Mouse (Mus musculus) heart, embryonic 16.5 days (tissue): ENCODE results near the gene Tmcc2. TPM values are rescaled to one million over a fixed set of nuclear protein-coding genes. Genes with fewer than 3 reads are reported as not detected.
A peak's percentile ranks its signal among the peaks of the same experiment; 100 is the strongest.

ENCODE experiments used
- ATAC-seq: fragments of 200-750 bp; cut with Nextera tagmentation; replicated peaks from 2 replicates; pipeline ENCODE4 v1.8.0; 2017; ENCODE audit warnings: moderate number of reproducible peaks; ENCODE audit not compliant: insufficient read depth, low FRiP score; ENCODE audit errors: extremely low read depth
- H3K27ac ChIP-seq: fragments of 300-500 bp; sonication (generic); 2 replicates; pipeline ENCODE4 v1.5.1; 2014; ENCODE audit warnings: mild to moderate bottlenecking, low read length, control low read depth, moderate library complexity
- H3K27me3 ChIP-seq: fragments of 300-500 bp; sonication (generic); 2 replicates; pipeline ENCODE4 v1.6.1; 2014; ENCODE audit warnings: low read length, mixed read lengths; ENCODE audit not compliant: control insufficient read depth, insufficient read depth
- H3K36me3 ChIP-seq: fragments of 300-500 bp; sonication (generic); 2 replicates; pipeline ENCODE4 v1.6.1; 2014; ENCODE audit not compliant: control insufficient read depth, insufficient read depth
- H3K4me1 ChIP-seq: fragments of 300-500 bp; sonication (generic); 2 replicates; pipeline ENCODE4 v1.6.1; 2014; ENCODE audit warnings: low read length, mixed read lengths; ENCODE audit not compliant: control insufficient read depth, insufficient read depth
- H3K4me2 ChIP-seq: fragments of 300-500 bp; sonication (generic); 2 replicates; pipeline ENCODE4 v1.6.1; 2014; ENCODE audit warnings: low read depth, mild to moderate bottlenecking, control low read depth, low read length
- H3K4me3 ChIP-seq: fragments of 300-500 bp; sonication (generic); 2 replicates; pipeline ENCODE4 v1.5.1; 2014; ENCODE audit warnings: mild to moderate bottlenecking, control low read depth, low read length
- H3K9ac ChIP-seq: fragments of 300-500 bp; sonication (generic); 2 replicates; pipeline ENCODE4 v1.6.1; 2014; ENCODE audit warnings: low read length, control low read depth
- H3K9me3 ChIP-seq: fragments of 300-500 bp; sonication (generic); replicated peaks from 2 replicates; pipeline ENCODE4 v1.6.1; 2016; ENCODE audit warnings: low read length; ENCODE audit not compliant: control insufficient read depth
- WGBS: fragments of 180-500 bp; shearing (Covaris S2); extraction: QIAGEN DNeasy Blood & Tissue Kit; methylation state at CpG from one replicate; pipeline ENCODE4 v1.1.7; 2014; 5-methylcytosine and 5-hydroxymethylcytosine counted together
- polyA plus RNA-seq: library from polyadenylated mRNA; unstranded; fragments of >200 nt; fragmentation: Nextera tagmentation; extraction: Ambion mirVana; gene quantifications from 2 replicates; pipeline ENCODE4 v1.2.1, GENCODE M21; 2015

Gene Tmcc2
- polyA plus RNA-seq, 1 experiment from 2014 or later: 10.6 TPM

- Histone ChIP-seq H3K27ac (no peak overlapping the region), H3K4me2 (peak overlapping the region; percentile 1; the same call in 1 of the 2 replicates)
- ATAC-seq: no peak
These were observed 80.3 kb downstream of the Tmcc2 start for GRCm38 (mm10) chr1:132310754-132311153.

GRCm38 (mm10) chr1:132308674-132309073 is 82.4 kb downstream of the Tmcc2 start:
- peaks cover 21% of the 10 kb centered on the region for H3K4me1 ChIP-seq
- no peak overlapping the region for H3K27ac ChIP-seq
- H3K9ac ChIP-seq: no peak overlapping the region
- no peaks in the 10 kb centered on the region for H3K9me3 ChIP-seq
- H3K4me3 ChIP-seq: no peak overlapping the region
- H3K27me3 ChIP-seq: peaks cover 4% of the 10 kb centered on the region
- H3K36me3 ChIP-seq: no peaks in the 10 kb centered on the region
- no peak overlapping the region for H3K4me2 ChIP-seq
- ATAC-seq: no peak
- 70% methylated on average over 7 of the region's 7 CpGs for WGBS

More at GRCm38 (mm10) chr1:132310754-132311153, 80.3 kb downstream of the Tmcc2 start:
- H3K27me3 ChIP-seq: peaks cover 3% of the 10 kb centered on the region
- no peaks in the 10 kb centered on the region for H3K9me3 ChIP-seq
- 47% methylated on average over 7 of the region's 7 CpGs for WGBS
- no peak overlapping the region for H3K9ac ChIP-seq
- H3K4me3 ChIP-seq: no peak overlapping the region
- H3K4me1 ChIP-seq: peaks cover 25% of the 10 kb centered on the region
- H3K36me3 ChIP-seq: no peaks in the 10 kb centered on the region

GRCm38 (mm10) chr1:132307962-132308361 is 83.1 kb downstream of the Tmcc2 start:
- H3K9ac ChIP-seq: no peak overlapping the region
- no peak for ATAC-seq
- no peaks in the 10 kb centered on the region for H3K36me3 ChIP-seq
- H3K27ac ChIP-seq: no peak overlapping the region
- H3K27me3 ChIP-seq: peaks cover 4% of the 10 kb centered on the region
- H3K4me2 ChIP-seq: no peak overlapping the region
- no peaks in the 10 kb centered on the region for H3K9me3 ChIP-seq
- whole genome bisulfite sequencing: 83% methylated on average over 6 of the region's 6 CpGs
- peaks cover 21% of the 10 kb centered on the region for H3K4me1 ChIP-seq
- no peak overlapping the region for H3K4me3 ChIP-seq

DNA sequence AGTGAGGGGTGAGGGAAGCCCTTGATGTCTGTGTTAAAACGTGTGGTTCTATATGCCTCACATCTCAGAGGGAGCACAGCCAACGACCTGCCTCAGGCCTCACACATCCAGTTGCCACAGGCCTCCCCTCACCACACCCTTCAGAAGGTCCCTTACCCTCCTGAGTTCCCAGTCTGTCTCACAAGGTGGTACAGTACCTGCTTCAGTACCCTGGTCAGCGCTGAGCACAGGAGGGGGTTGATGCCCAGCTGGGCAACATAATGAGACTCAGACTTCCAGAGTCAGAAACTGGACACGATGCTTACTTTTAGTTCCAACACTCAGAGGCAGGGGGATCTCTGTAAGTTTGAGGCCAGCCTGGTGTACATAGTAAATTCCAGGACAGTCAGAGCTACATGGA is 84.3 kb downstream of the Tmcc2 start:
- Histone ChIP-seq H3K36me3 (no peaks in the 10 kb centered on the region), H3K4me2 (no peak overlapping the region), H3K9ac (no peak overlapping the region), H3K4me1 (peaks cover 13% of the 10 kb centered on the region), H3K9me3 (no peaks in the 10 kb centered on the region), H3K4me3 (no peak overlapping the region), H3K27me3 (peaks cover 4% of the 10 kb centered on the region), H3K27ac (no peak overlapping the region)
- WGBS: 22% methylated on average over 4 of the region's 4 CpGs
- no peak for ATAC-seq

Other genes starting within 250 kb of the Tmcc2 start
- not detected in 2 replicates for gene Lemd1, start 199.8 kb downstream of the Tmcc2 start, polyA plus RNA-seq
- gene AC124108.1, start 199.8 kb downstream of the Tmcc2 start, polyA plus RNA-seq: 0.04 TPM in 1 of 2 replicates, not detected in the other
- gene Gm10188, start 161.5 kb downstream of the Tmcc2 start, polyA plus RNA-seq: not detected in 2 replicates
- gene Klhdc8a, start 92.7 kb downstream of the Tmcc2 start, polyA plus RNA-seq: 0.49 and 0.62 TPM in 2 replicates
- gene Nuak2, start 75.2 kb downstream of the Tmcc2 start, polyA plus RNA-seq: 3.4 and 4.3 TPM in 2 replicates
- gene Dstyk, start 26.3 kb upstream of the Tmcc2 start, polyA plus RNA-seq: 9.1 and 10.5 TPM in 2 replicates
- gene Rbbp5, start 86.1 kb upstream of the Tmcc2 start, polyA plus RNA-seq: 31.2 and 32.2 TPM in 2 replicates
- 0.76 and 0.80 TPM in 2 replicates for gene Tmem81, start 114.9 kb upstream of the Tmcc2 start, polyA plus RNA-seq
- gene Cntn2, start 152.0 kb upstream of the Tmcc2 start, polyA plus RNA-seq: 0.09 TPM in 2 replicates